Mouse (Mus musculus) neural tube, embryonic 13.5 days (tissue): ENCODE results near the gene Cdca3. TPM values are rescaled to one million over a fixed set of nuclear protein-coding genes. Genes with fewer than 3 reads are reported as not detected.
"Not testable (repeated sequence)": the region's sequence is repeated elsewhere in the genome, so short reads cannot be mapped to it uniquely, and the experiment has no call there.

Source experiments
- ATAC-seq: fragments of 200-750 bp; cut with Nextera tagmentation; 2 replicates; pipeline ENCODE4 v1.8.0; 2017; ENCODE audit warnings: low read depth, mild to moderate bottlenecking, moderate TSS enrichment, moderate library complexity
- H3K27ac ChIP-seq: fragments of 300-500 bp; sonication (generic); replicated peaks from 2 replicates; pipeline ENCODE4 v1.5.1; 2015; ENCODE audit warnings: moderate library complexity, mild to moderate bottlenecking, inconsistent platforms
- H3K27me3 ChIP-seq: fragments of 300-500 bp; sonication (generic); 2 replicates; pipeline ENCODE4 v1.6.1; 2015; ENCODE audit warnings: mild to moderate bottlenecking, inconsistent platforms
- H3K36me3 ChIP-seq: fragments of 300-500 bp; sonication (generic); 2 replicates; pipeline ENCODE4 v1.6.1; 2015; ENCODE audit warnings: mild to moderate bottlenecking, inconsistent platforms
- H3K4me1 ChIP-seq: fragments of 300-500 bp; sonication (generic); replicated peaks from 2 replicates; pipeline ENCODE4 v1.6.1; 2015; ENCODE audit warnings: inconsistent platforms
- H3K4me2 ChIP-seq: fragments of 300-500 bp; sonication (generic); 2 replicates; pipeline ENCODE4 v1.6.1; 2015; ENCODE audit warnings: inconsistent platforms, mild to moderate bottlenecking, moderate library complexity
- H3K4me3 ChIP-seq: fragments of 300-500 bp; sonication (generic); 2 replicates; pipeline ENCODE4 v1.5.1; 2015; ENCODE audit warnings: mild to moderate bottlenecking, inconsistent platforms
- H3K9ac ChIP-seq: fragments of 300-500 bp; sonication (generic); 2 replicates; pipeline ENCODE4 v1.6.1; 2015; ENCODE audit warnings: moderate library complexity, mild to moderate bottlenecking, inconsistent platforms
- H3K9me3 ChIP-seq: fragments of 300-500 bp; sonication (generic); 2 replicates; pipeline ENCODE4 v1.6.1; 2016; ENCODE audit warnings: inconsistent platforms
- WGBS: fragments of 180-500 bp; shearing (Covaris S2); methylation state at CpG from one replicate; pipeline ENCODE4 v1.1.7; 2015; 5-methylcytosine and 5-hydroxymethylcytosine counted together
- polyA plus RNA-seq: library from polyadenylated mRNA; unstranded; fragments of >200 nt; fragmentation: Nextera tagmentation; extraction: Ambion mirVana; gene quantifications from 2 replicates; pipeline ENCODE4 v1.2.1, GENCODE M21; 2015

The Cdca3 gene
- polyA plus RNA-seq, 1 experiment from 2014 or later = 26.6 TPM

- not testable (repeated sequence) for ATAC-seq, H3K27ac ChIP-seq, H3K9me3 ChIP-seq, H3K4me3 ChIP-seq, H3K27me3 ChIP-seq
- peaks cover 31% of the 10 kb centered on the region for H3K36me3 ChIP-seq
- WGBS = 86% methylated on average over 11 of the region's 11 CpGs
- peak overlapping the region; percentile 1; the same call in 1 of the 2 replicates for H3K9ac ChIP-seq
- peaks cover 64% of the 10 kb centered on the region for H3K4me1 ChIP-seq
- H3K4me2 ChIP-seq = peak overlapping the region; percentile 92; the same call in 1 of the 2 replicates
Observed at GRCm38 (mm10) chr6:124810566-124811402, 18.6 kb upstream of the Cdca3 start.

DNA sequence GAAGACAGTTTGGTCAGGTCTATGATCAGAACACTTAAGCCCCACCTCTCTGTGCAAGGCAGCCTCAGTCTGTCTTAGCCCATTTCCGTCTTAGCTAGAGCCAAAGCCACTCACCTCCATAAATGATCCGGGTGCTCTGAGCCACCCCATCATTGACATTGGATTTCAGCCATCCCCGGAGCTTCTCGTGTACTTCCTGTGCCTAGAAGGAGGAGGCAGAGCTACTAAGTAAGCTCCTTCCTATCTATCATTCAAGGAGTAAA is 18.0 kb upstream of the Cdca3 start:
- no peak for ATAC-seq
- H3K9me3 ChIP-seq = no peaks in the 10 kb centered on the region
- no peak overlapping the region for H3K4me2 ChIP-seq
- peaks cover 36% of the 10 kb centered on the region for H3K36me3 ChIP-seq
- WGBS = 86% methylated on average over 4 of the region's 4 CpGs
- H3K4me1 ChIP-seq = peaks cover 59% of the 10 kb centered on the region
- no peak overlapping the region for H3K4me3 ChIP-seq
- H3K27ac ChIP-seq = no peak overlapping the region
- H3K9ac ChIP-seq = no peak overlapping the region
- no peaks in the 10 kb centered on the region for H3K27me3 ChIP-seq

GRCm38 (mm10) chr6:124811701-124812560 is 17.4 kb upstream of the Cdca3 start:
- peak overlapping the region; percentile 58 for H3K4me3 ChIP-seq
- 88% methylated on average over 24 of the region's 24 CpGs for WGBS
- H3K4me1 ChIP-seq = peaks cover 56% of the 10 kb centered on the region
- H3K9ac ChIP-seq = peak overlapping the region; percentile 85
- H3K36me3 ChIP-seq = peaks cover 42% of the 10 kb centered on the region
- no peaks in the 10 kb centered on the region for H3K9me3 ChIP-seq
- ATAC-seq = no peak
- no peaks in the 10 kb centered on the region for H3K27me3 ChIP-seq
- peak overlapping the region; percentile 81 for H3K4me2 ChIP-seq
- H3K27ac ChIP-seq = no peak overlapping the region

- H3K36me3 ChIP-seq = peaks cover 51% of the 10 kb centered on the region
- H3K27me3 ChIP-seq = no peaks in the 10 kb centered on the region
- H3K9me3 ChIP-seq = no peaks in the 10 kb centered on the region
- peak overlapping the region; percentile 85 for H3K9ac ChIP-seq
- peak overlapping the region; percentile 86 for H3K27ac ChIP-seq
- peak overlapping the region; percentile 58 for H3K4me3 ChIP-seq
- ATAC-seq = no peak
- H3K4me2 ChIP-seq = peak overlapping the region; percentile 81
- 21% methylated on average over 9 of the region's 9 CpGs for WGBS
- H3K4me1 ChIP-seq = peaks cover 56% of the 10 kb centered on the region
Observed at GRCm38 (mm10) chr6:124812848-124813247, 16.5 kb upstream of the Cdca3 start.

GRCm38 (mm10) chr6:124813496-124813895 is 15.9 kb upstream of the Cdca3 start:
- H3K4me1 ChIP-seq = peaks cover 51% of the 10 kb centered on the region
- H3K27me3 ChIP-seq = no peaks in the 10 kb centered on the region
- WGBS = 0% methylated on average over 18 of the region's 18 CpGs
- ATAC-seq = peak; percentile 78
- peak overlapping the region; percentile 85 for H3K9ac ChIP-seq
- peaks cover 58% of the 10 kb centered on the region for H3K36me3 ChIP-seq
- H3K4me3 ChIP-seq = peak overlapping the region; percentile 58
- no peaks in the 10 kb centered on the region for H3K9me3 ChIP-seq
- peak overlapping the region; percentile 81 for H3K4me2 ChIP-seq
- H3K27ac ChIP-seq = peak overlapping the region; percentile 86

DNA sequence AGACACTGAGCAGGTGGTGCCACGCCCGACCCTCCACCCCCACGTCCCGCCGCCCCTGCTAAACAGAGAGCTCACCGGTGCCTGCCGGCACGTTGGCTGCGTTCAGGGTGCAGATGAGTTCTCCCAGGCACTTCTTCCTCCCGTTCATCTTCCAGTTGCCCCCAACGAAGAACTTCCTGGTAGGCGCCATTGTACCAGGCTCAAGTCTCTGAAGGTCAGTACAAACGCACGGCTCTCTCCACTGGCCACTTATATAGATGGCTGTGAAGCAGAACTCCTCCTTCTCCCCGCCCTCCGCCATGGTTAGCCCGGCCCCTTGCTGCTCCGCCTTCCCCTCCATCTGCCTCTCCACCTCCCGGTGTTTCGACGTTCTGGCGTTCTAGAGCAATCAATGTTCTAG is 15.4 kb upstream of the Cdca3 start, which contains the start of gene Tpi1:
TSS of gene Tpi1 (minus strand) at position 364 of the 400 bp plus-strand sequence.
- peak within 1 kb of the TSS; percentile 85 for H3K9ac ChIP-seq
- WGBS = 0% methylated on average over 22 of the region's 22 CpGs
- peak within 1 kb of the TSS; percentile 86 for H3K27ac ChIP-seq
- peaks cover 62% of the 10 kb centered on the region for H3K36me3 ChIP-seq
- ATAC-seq = peak; percentile 87
- H3K4me3 ChIP-seq = peak within 1 kb of the TSS; percentile 58
- peak within 1 kb of the TSS; percentile 81 for H3K4me2 ChIP-seq
- H3K9me3 ChIP-seq = no peaks in the 10 kb centered on the region
- no peaks in the 10 kb centered on the region for H3K27me3 ChIP-seq
- peaks cover 46% of the 10 kb centered on the region for H3K4me1 ChIP-seq

DNA sequence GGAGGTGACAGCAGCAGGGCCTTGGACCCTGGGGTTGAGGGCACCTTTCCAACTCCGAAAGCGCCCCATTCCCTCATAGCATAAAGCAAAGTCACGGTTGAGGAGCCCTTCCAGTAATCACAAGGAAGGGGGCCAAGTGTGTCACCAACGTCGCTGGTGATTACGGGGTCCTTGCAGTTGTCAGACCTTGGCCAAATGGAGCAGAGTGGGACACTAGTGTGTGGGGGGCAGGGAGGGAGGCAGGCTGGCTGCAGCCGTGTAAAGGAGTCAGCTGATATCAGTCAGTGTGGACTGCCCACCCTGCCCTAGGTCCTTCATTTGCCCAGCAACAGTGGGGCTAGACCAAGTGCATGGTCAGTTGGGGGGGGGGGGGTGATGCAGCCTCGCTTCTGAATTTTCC is 14.9 kb upstream of the Cdca3 start:
- Histone ChIP-seq H3K4me3 (peak overlapping the region; percentile 58), H3K27me3 (no peaks in the 10 kb centered on the region), H3K36me3 (peaks cover 67% of the 10 kb centered on the region), H3K9me3 (no peaks in the 10 kb centered on the region), H3K9ac (peak overlapping the region; percentile 85), H3K4me1 (peaks cover 41% of the 10 kb centered on the region), H3K4me2 (peak overlapping the region; percentile 81), H3K27ac (peak overlapping the region; percentile 86)
- WGBS = 50% methylated on average over 8 of the region's 8 CpGs
- peak; percentile 42 for ATAC-seq

DNA sequence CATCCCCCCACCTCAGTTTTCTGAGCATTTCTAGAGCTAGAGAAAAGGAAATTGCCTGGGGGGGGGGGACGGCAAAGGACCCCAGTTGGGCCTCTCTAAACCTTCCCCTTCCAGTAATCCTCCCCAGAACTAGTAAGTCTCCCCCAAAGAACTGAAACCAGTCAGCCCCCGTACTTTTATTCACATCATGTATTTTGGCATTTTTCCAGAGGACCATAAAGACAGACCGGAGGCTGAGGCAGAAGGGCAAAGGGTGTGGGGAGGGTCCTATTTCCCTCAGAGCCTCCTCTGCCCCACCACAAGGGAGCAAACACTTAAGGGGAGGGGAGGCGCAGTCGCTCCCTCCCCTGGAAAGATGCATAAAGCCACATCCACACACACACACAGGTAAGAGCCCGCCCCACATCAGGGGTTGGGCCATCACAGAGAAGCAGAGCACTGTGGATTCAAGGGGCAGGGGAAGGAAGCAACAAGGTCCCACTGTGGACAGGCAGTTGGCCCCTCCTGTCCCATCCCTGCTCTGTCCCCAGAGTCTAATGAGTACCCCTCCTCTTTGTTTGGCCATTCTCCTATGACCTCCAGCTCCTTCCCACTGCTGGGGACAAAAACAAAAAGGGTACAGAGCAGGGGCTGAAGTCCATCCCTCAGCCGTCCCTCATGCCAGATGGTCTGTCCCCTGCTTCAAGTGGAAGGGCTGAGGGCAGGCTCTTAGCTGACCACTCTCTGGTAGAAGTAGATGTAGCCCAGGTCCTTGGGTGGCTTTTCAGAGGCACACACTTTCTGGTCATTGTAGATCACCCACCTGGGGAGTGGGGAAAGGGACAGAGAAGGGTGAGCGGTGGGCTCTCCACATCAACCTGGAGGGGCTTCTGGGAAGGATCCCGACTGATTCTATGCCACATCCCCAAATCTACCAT is 14.2 kb upstream of the Cdca3 start:
- no peak overlapping the region; the same call in 1 of the 2 replicates for H3K27ac ChIP-seq
- peaks cover 34% of the 10 kb centered on the region for H3K4me1 ChIP-seq
- 0 out of 2 replicates have a peak overlapping the region, but pooled peaks have one; percentile 17 for H3K9ac ChIP-seq
- 65% methylated on average over 9 of the region's 9 CpGs for WGBS
- peak overlapping the region; percentile 81 for H3K4me2 ChIP-seq
- no peaks in the 10 kb centered on the region for H3K27me3 ChIP-seq
- ATAC-seq = no peak; the same call in 1 of the 2 replicates
- peaks cover 74% of the 10 kb centered on the region for H3K36me3 ChIP-seq
- no peak overlapping the region for H3K4me3 ChIP-seq
- no peaks in the 10 kb centered on the region for H3K9me3 ChIP-seq

DNA sequence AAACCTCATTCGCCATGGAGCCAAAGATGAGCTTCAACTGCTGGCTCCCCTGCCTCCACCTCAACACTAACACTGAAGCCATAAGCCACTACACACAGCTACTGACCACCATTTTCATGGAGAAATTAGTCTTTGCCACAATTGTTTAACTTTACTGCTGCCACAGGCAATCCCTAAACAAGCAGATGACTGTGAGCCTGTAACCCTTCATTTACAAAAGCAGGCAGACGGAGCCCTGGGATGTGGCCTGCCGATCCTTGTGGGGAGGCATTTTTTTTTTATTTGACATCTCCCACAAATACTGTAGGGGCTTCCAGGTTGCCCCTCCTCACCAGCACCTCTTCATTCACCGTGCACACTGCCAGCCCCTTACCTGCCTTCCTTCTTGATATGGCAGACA is 12.7 kb upstream of the Cdca3 start:
- Histone ChIP-seq H3K36me3 (peaks cover 76% of the 10 kb centered on the region), H3K9me3 (no peaks in the 10 kb centered on the region), H3K4me2 (no peak overlapping the region), H3K27ac (no peak overlapping the region), H3K9ac (no peak overlapping the region), H3K4me1 (peaks cover 32% of the 10 kb centered on the region), H3K27me3 (no peaks in the 10 kb centered on the region), H3K4me3 (no peak overlapping the region)
- 91% methylated on average over 4 of the region's 4 CpGs for WGBS
- no peak for ATAC-seq

- H3K9ac ChIP-seq = no peak overlapping the region
- ATAC-seq = no peak
- 96% methylated on average over 11 of the region's 11 CpGs for WGBS
- H3K4me2 ChIP-seq = no peak overlapping the region
- no peaks in the 10 kb centered on the region for H3K9me3 ChIP-seq
- H3K4me1 ChIP-seq = peaks cover 27% of the 10 kb centered on the region
- H3K27me3 ChIP-seq = no peaks in the 10 kb centered on the region
- peaks cover 76% of the 10 kb centered on the region for H3K36me3 ChIP-seq
- no peak overlapping the region for H3K27ac ChIP-seq
- H3K4me3 ChIP-seq = no peak overlapping the region
Observed at GRCm38 (mm10) chr6:124817125-124817524, 12.2 kb upstream of the Cdca3 start.

GRCm38 (mm10) chr6:124817563-124817962 is 11.8 kb upstream of the Cdca3 start:
- Histone ChIP-seq H3K36me3 (peaks cover 77% of the 10 kb centered on the region), H3K27me3 (no peaks in the 10 kb centered on the region), H3K4me2 (no peak overlapping the region), H3K9me3 (no peaks in the 10 kb centered on the region), H3K27ac (no peak overlapping the region), H3K4me1 (peaks cover 22% of the 10 kb centered on the region), H3K9ac (no peak overlapping the region), H3K4me3 (no peak overlapping the region)
- no peak for ATAC-seq
- 95% methylated on average over 8 of the region's 8 CpGs for WGBS
